Mouse (Mus musculus) monocyte, adult 5-6 weeks (primary cell): Measurements from ENCODE around the gene Alkbh8. TPM values are rescaled to one million over a fixed set of nuclear protein-coding genes. Genes with fewer than 3 reads are reported as not detected.
"Not testable (repeated sequence)": the region's sequence is repeated elsewhere in the genome, so short reads cannot be mapped to it uniquely, and the experiment has no call there.

Experiments used
- ATAC-seq: fragments of 153-309, 156-312 bp; replicated peaks from 2 replicates; pipeline ENCODE4 v1.8.0; 2017; ENCODE audit warnings: mild to moderate bottlenecking; ENCODE audit not compliant: low TSS enrichment, insufficient number of reproducible peaks, severe bottlenecking, poor library complexity, low FRiP score
- total RNA-seq: library from RNA; stranded (forward); fragments of 200-1000, 200-491, 200-594 nt; gene quantifications from 3 replicates; pipeline ENCODE4 v1.2.3, GENCODE M21; 2017

The Alkbh8 gene
- 11.6 to 15.7 TPM (median 13.6 TPM) in 3 replicates for total RNA-seq

DNA sequence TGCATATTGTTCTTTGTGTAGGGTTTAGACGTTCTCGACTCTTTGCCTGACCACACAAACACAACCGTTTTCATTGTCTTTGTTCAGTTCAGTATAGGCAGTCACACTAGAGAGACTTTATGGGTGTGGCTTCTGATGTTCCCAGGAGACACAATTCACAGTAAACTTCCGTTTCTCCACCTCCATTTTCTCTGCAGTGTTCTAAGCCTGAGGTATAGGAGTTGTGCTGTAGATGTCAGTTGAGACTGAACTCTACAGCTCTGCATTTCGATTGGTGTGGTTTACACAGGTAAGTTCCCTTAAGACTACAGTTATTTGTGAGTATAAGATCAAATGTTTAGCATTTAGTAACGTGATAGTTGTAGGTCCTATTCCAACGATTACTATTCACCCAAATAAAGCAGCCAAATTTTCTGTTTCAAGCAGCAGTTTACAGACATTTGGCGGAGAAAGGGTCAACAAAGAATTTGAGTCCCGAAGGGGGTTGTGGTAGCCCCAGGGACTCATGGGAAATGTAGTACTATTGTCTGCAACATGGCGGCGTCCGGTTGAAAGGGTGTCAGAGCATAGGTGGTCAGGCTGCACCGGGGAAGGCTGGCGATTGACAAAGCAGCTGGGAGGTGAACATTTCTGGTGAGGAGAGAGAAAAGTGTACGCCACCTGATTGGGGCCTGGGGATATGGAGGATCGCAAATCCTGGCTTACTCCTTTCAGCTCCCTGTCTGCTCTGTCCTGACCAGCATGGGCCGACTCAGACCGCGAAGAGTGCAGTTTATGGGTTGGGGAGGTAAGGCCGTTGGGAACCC lies at the start of gene Alkbh8:
TSS of gene Alkbh8 (plus strand) at position 179 of the 806 bp plus-strand sequence.
- peak; percentile 97 for ATAC-seq

DNA sequence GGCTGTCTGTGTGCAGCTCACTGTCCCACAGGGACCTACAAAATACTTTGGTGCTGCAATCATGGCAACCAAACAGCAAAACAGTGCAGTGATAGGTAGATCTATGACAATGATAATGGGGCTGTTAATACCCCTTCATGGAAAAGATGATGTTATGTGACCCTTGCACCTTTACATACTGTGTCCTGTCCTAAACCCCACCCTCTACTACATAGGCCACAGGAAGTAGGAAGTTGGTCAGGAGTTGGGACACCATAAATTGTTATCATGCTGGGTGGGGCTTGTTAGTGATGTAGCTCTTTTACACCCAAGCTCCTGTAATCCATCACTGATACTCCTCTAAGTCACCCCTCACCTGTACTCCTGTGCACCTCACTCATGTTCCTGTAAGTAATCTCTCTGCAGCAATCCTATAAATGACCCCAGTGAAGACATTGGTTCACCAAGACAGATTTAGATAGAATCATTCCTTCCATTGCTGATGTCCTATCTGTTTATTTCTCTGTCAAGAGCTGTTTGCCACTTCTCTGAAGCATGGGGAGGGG lies 25.6 kb upstream of the Alkbh8 start:
- ATAC-seq: 0 out of 2 replicates have a peak, but pooled peaks have one; percentile 22

DNA sequence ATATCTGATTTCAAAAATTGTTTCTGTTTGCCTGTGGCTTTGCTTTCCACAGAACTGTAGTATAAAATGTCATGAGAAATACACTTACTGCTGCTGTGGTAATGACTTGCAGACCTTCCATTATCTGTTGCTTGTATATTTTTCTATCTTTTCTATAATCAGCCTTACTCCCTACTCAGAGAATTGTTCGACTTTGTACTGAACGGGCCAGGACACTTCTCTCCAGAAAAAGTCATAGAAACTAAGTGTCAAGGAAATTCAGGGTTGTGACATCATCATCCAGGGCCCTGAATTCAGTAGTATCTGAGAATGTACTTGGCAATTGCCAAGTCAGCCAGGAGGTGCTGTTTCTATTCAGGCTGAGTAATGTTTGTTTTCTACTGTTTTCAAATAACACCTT lies 24.9 kb upstream of the Alkbh8 start:
- no peak for ATAC-seq

DNA sequence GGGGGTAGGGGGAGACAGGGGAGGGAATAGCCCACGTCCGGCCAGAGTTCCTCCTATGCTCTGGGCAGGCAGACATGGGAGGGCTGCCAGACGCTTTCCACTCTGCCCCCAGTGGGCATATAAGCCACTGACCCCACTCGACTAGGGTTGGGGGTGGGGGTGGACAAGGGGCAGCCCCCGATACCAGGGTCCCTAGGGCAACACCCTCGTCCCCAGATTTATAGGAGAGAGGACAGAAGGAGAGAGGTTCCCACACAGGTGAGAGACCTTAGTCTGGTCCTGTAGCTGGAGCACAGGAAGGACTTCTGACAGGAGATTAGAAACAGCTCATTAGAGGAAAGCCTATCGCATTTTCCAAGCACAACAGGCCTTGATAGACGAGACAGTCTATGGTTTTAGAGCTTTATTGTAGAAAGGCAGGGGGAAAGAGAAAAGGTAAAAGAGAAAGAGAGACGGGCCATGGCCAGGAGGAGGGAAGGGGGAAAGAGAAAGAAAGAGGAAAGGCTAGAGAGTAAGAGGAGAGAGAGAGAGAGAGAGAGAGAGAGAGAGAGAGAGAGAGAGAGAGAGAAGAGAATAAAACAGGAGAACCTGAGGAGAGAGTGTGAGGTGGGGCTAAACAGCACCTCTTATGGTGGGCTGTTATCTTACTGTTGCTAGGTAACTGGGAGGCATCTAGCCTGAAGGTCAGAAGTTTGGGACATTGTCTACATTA lies 7.4 kb upstream of the Alkbh8 start:
- not testable (repeated sequence) for ATAC-seq

DNA sequence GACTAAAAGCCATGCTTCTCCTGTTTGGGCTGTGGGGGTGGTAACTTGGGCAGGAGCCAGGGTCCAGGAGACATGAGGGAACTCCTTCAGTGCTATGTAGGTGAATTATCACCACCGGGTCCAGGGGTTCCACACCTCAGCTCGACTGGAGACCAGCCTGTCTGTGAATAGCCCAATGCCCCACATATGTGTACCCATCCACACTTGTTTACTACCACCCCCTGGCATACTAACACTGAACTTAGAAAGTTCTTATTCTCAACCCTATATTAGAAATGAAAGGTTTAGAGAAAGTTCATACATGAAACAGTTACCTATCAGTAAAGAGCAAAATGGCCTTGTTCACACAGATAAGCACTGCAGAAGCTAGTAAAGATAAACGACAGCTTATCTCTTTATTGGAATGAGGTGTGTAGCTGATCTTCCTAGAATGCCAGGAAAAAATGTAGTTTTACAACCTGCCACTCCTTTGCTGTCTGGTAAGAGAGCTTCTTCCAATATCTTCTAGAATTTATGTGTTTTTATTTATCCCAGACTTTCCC lies 6.8 kb upstream of the Alkbh8 start:
- no peak for ATAC-seq

DNA sequence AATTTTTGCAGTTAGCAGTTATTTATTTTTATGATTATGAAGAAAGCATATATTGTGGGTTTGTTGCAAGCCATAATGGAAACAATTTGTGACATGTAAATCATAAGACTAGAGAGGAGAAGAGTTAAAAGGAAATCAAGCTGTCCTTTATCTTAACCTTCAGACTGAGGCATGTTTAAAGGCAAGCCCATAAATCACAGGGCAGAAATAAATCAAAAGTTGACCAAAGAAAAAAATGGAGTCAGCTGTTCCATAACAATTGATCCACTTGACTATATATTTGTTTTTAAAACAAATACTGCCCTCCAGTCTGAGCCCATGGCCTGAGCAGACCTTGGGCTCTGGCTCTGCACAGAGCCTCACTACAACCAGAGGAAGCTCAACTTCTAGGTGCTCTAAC lies 4.6 kb upstream of the Alkbh8 start:
- ATAC-seq: no peak

DNA sequence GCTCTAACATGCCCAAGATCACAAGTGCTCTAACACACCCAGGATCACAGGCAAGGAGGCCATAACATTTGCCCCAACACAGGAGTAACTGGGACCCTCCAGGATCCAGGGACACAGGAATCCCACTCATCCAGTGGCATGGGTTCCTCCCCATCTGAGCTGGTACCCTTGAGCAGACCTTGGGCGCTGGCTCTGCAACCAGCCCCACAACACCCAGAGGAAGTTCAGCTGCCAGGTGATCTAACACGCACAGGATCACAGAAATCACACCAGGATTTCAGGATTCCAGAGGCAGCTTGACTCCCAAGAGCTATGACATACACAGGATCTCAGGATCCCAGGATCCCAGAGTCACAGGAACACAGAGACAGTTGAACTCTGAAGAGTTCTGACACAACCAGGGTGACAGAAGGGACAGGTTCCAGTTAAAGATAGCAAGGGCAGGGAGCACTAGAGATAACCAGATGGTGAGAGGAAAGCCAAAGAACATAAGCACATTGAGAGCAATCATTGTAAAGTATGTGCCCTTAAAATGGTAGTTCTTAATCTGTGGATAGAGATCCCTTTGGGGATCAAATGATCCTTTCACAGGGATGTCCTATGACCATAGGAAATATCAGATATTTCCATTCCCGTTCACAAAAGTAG lies 4.1 kb upstream of the Alkbh8 start:
- no peak for ATAC-seq

DNA sequence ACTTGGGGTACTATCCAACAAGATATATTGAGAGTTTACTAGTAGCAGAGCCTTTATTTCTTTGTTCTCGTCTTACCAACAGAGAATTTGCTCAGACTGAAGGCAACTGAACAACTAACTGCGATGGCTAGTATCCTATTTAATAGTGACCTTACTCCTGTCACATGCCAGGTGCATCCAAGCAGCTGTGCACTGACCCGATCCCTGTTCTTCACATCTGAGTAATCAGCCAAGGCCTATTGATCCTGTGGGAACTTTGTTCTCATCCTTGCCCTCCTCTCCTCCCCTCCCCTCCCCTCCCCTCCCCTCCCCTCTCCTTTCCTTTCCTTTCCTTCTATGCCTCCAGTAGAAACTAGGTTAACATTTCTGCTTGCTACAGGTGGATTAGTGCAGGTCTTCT lies 1.7 kb downstream of the Alkbh8 start:
- no peak for ATAC-seq

DNA sequence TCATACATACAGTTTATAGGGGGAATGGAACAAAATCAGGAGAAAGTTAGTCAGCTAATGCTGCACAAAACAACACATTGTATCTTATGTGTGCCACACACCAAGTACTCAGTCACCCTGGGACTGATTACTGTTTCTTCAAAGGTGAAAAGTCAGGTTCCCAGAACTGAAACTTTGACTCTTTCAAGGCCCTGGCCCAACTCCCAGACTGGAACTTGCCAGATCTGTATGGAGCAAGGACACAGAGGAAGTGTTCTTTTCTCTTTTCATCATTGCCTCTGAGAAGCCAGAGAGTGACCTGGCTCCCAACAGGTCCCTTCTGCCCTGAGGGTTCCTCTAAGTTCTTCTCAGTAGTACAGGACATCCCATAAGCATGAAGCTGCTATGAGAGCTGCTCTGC lies 10.2 kb downstream of the Alkbh8 start:
- ATAC-seq: no peak

DNA sequence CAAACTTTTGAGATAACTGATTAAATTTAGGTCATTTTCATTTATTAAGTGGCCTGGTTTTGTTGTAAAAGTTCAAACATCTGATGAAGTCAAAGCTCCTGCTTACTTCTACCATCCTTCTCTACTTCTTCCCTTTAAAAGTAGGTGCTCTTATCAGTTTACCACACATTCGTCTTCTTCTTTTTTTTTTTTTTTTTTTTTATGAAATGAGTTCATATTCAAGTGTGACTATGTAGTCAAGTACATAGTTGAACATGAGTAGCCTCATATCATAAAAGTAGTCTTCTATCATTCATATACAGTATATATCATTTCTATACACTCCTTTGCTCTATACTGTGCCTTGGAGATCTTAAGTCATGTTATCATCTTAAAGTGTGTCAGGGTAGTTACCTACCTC lies 11.0 kb downstream of the Alkbh8 start:
- no peak for ATAC-seq

DNA sequence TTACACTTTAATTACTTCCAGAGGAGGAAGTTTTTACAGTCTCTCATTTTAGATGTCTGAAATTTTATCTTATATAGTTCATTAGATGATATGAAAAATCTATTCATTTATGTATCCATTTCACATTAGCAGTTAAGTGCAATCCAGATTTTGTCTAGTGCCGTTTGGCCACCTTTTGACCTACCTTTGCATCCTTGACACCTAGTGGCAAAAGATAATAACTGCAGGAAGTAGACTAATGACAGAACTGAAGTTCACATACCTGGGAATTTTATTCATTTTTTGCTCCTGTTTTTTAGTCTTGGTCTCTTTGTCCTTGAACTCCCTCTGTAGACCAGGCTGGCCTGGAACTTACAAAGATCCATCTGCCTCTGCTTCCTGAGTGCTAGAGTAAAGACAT lies 15.1 kb downstream of the Alkbh8 start:
- no peak for ATAC-seq

DNA sequence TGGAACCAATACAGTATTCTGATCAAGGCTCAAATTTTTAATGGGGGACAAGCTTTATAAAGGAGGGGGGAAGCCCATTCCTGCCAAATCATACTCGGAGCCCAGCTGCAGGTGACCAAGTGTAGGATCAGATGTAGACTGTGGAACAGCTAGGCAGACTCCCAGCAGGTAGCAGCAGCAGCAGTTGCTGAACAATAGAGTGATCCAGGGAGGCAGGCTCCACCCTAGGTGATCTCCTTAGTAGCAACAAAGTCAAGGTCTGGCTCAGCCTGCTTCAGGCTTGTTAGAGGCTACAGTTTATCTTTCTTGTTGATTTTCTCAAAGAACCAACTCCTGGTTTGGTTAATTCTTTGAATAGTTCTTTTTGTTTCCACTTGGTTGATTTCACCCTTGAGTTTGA lies 41.4 kb downstream of the Alkbh8 start:
- ATAC-seq: not testable (repeated sequence)

DNA sequence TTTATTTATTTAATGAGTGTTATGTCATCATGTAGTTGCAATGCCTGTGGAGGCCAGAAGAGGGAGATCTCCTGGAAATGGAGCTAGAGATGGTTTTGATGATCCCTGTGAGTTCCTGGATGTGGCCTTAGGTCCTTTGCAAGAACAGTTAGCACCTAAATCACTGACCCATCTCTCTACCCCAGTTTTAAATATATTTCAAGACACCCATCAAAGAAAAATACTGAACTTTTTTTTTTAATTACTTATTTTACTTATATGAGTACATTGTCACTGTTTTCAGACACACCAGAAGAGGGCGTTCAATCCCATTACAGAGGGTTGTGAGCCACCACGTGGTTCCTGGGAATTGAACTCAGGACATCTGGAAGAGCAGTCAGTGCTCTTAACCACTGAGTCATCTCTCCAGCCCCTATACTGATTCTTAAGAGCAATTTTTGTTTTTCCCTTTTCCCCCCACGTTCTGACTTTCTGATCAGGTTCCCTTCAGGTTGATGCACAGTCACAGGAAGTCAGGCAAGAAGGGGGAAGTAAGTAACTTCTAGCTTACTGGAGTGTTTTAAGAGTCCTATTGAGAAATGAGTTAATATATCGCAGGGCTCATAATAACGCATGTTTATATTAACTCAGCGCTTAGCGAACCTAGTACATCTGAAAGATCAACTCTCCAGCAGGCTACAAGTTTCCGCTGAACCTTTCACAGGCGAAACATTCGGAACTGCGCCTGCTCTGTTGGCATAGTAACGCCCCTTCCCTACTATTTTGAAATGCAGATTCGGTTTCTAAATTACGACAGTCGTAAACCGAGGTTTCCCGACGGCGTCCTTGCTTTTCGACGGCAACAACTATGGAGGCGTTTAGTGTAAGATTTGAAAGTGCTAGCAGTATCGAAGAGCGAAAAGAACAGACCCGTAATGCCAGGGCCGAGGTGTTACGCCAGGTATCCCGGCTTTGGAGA lies 68.6 kb downstream of the Alkbh8 start, which contains the start of gene Cwf19l2:
TSS of gene Cwf19l2 (plus strand) at position 342 of the 958 bp plus-strand sequence.
- peak; percentile 95 for ATAC-seq

DNA sequence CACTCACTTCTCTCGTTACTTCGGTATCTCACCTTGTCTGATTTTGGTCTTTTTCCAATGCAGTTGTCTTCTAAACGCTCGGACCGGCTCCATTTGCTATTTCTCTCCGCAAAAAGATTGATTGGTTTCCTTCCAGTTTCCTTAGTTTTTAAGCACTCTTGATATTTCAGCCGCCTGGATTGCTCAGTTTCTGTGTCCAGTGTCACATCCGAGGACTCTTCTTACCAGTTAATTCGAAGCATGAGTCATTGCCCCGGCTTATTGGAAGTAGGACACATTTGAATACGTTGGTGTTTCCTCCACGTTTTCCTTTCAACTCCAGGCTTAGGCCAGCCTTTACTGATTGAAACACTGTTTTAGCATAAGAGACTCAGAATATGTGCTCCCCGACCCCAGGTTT lies 69.4 kb downstream of the Alkbh8 start:
- ATAC-seq: no peak

DNA sequence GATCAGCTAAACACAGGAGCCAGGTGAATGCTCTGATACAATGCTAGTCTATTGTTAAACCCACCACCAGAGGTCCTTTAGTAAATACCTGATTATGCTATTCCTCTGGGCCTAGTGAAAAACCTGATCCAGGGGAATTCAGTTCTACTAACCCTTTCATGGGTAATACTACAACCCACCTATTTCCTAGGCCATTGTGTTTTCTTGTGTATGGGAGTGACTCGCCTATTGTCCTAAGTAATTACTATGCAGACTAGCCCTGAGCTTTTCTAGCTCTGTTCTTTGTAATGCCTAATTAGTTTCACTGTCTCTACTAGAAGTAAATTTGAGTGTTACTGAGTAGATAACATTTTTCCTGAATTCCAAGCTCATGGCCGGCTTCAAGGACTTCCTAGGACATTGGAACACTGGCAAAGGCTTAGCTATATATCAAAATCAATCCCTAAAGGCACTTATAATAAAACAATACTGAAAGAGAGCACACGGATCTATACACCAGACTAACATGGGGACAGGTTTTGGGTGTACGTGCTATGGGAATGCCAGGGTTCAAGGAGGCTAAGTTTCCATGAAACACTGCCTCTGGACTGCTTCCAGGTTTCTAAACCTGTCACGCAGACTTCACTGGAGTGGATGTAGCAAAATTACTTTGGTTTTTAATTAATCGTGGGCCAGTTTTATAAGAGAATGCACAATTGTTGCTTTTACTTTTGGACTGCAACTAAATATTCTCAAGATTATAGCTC lies 104.8 kb downstream of the Alkbh8 start:
- ATAC-seq: not testable (repeated sequence)
